Mouse (Mus musculus) frontal cortex, postnatal 14 days (tissue): ENCODE measurements around the gene Eif4a1.

ENCODE experiments used
- DNase-seq, 2 experiments: peaks; one replicate each; pipeline ENCODE4 v3.0.0; 2022; ENCODE audit warnings: low spot score in 2 of 2

The Eif4a1 gene

GRCm38 (mm10) chr11:69679144-69679543, 6.9 kb upstream of the Eif4a1 start:
- DNase-seq, result no peak

- no peak for DNase-seq
These were observed 498 bp downstream of the Eif4a1 start for GRCm38 (mm10) chr11:69671726-69672124.

GRCm38 (mm10) chr11:69670786-69671725, 1.2 kb downstream of the Eif4a1 start:
- peak; percentile 84 to 88 for DNase-seq

GRCm38 (mm10) chr11:69666665-69667005, 5.6 kb downstream of the Eif4a1 start:
- DNase-seq, result no peak

- peak; percentile 55 to 69 for DNase-seq
These were observed 6.1 kb downstream of the Eif4a1 start, which contains the start of gene Cd68 for GRCm38 (mm10) chr11:69665961-69666664. Gene Cd68, minus strand, starts transcription at chr11:69666153.

GRCm38 (mm10) chr11:69665457-69665960, 6.7 kb downstream of the Eif4a1 start:
- DNase-seq, result no peak

- DNase-seq, result no peak
These were observed 7.4 kb downstream of the Eif4a1 start for GRCm38 (mm10) chr11:69664841-69665240.

GRCm38 (mm10) chr11:69663795-69664194, 8.4 kb downstream of the Eif4a1 start:
- DNase-seq, result no peak

GRCm38 (mm10) chr11:69662967-69663671, 9.1 kb downstream of the Eif4a1 start:
- no peak for DNase-seq

GRCm38 (mm10) chr11:69662213-69662966, 9.8 kb downstream of the Eif4a1 start, which contains the start of gene Mpdu1:
Gene Mpdu1, minus strand, starts transcription at chr11:69662642.
- peak; percentile 91 to 94 for DNase-seq

- no peak for DNase-seq
These were observed 10.9 kb downstream of the Eif4a1 start for GRCm38 (mm10) chr11:69661221-69661881.

- DNase-seq, result no peak
These were observed 14.8 kb downstream of the Eif4a1 start for GRCm38 (mm10) chr11:69657462-69657881.

- DNase-seq, result no peak
These were observed 15.4 kb downstream of the Eif4a1 start for GRCm38 (mm10) chr11:69656617-69657461.

- DNase-seq, result no peak
These were observed 16.2 kb downstream of the Eif4a1 start for GRCm38 (mm10) chr11:69656065-69656455.

GRCm38 (mm10) chr11:69655264-69656064, 16.8 kb downstream of the Eif4a1 start, which contains the start of gene Sox15:
Gene Sox15, plus strand, starts transcription at chr11:69655314.
- DNase-seq, result peak in 1 of 2 experiments; percentile 69

- no peak for DNase-seq
These were observed 17.5 kb downstream of the Eif4a1 start for GRCm38 (mm10) chr11:69654760-69655159.

GRCm38 (mm10) chr11:69653399-69653798, 18.8 kb downstream of the Eif4a1 start:
- DNase-seq, result no peak

- no peak for DNase-seq
These were observed 26.4 kb downstream of the Eif4a1 start for GRCm38 (mm10) chr11:69645860-69646259.

- no peak for DNase-seq
These were observed 36.8 kb downstream of the Eif4a1 start for GRCm38 (mm10) chr11:69635471-69635870.
